Mouse (Mus musculus): Measurements from ENCODE around the gene Gm5485.

- TF ChIP-seq HCFC1 (IDR thresholded peaks at IDR 0.05; ENCODE audit: borderline replicate concordance, insufficient read depth, low read length) = no peak
- no peak for TF ChIP-seq ZNF384 (IDR thresholded peaks at IDR 0.05; ENCODE audit: low read depth, low read length)
- no peak for TF ChIP-seq MAFK (IDR thresholded peaks at IDR 0.05; ENCODE audit: insufficient read depth, low read depth, low read length)
Observed at GRCm38 (mm10) chr16:48405674-48406403, 6.4 kb downstream of the Gm5485 start.
